Mouse (Mus musculus) neural tube, embryonic 10.5 days (tissue): ENCODE results near the gene 1700069L16Rik.

ENCODE experiments used
- DNase-seq: peaks from one replicate; pipeline ENCODE4 v3.0.0-alpha.2; 2017; ENCODE audit warnings: low spot score; ENCODE audit errors: extremely low spot score

Gene 1700069L16Rik

GRCm38 (mm10) chr5:113724446-113724845, at the start of gene 1700069L16Rik:
1700069L16Rik (minus strand) TSS chr5:113724772.
- DNase-seq, result peak; percentile 91

DNA sequence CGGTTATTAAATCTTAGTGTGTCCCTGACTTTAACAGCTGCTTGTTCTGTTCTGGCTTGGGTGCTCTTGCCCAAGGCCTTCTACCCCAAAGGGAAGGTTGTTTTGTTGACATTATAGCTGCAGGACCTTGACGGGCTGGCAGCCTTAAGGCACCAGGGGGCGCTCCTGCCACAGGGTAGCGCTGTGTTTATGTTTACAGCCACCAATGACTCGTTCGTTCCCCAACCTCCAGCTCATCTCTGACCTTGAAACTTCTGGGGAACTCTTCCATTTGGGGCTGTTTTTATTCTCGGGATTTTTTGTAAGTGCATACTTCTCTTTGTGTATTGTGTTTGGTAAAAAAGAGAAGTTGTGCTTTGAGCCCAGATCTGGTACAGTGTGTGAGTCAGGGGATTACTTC, 49.1 kb upstream of the 1700069L16Rik start:
- peak; percentile 86 for DNase-seq

GRCm38 (mm10) chr5:113772905-113773519, 48.4 kb upstream of the 1700069L16Rik start:
- DNase-seq, result peak; percentile 26

GRCm38 (mm10) chr5:113772450-113772895, 47.9 kb upstream of the 1700069L16Rik start, which contains the start of the genes Sart3 and Iscu:
Sart3 (minus strand) TSS chr5:113772510.
Iscu (plus strand) TSS chr5:113772748.
- peak; percentile 92 for DNase-seq

DNA sequence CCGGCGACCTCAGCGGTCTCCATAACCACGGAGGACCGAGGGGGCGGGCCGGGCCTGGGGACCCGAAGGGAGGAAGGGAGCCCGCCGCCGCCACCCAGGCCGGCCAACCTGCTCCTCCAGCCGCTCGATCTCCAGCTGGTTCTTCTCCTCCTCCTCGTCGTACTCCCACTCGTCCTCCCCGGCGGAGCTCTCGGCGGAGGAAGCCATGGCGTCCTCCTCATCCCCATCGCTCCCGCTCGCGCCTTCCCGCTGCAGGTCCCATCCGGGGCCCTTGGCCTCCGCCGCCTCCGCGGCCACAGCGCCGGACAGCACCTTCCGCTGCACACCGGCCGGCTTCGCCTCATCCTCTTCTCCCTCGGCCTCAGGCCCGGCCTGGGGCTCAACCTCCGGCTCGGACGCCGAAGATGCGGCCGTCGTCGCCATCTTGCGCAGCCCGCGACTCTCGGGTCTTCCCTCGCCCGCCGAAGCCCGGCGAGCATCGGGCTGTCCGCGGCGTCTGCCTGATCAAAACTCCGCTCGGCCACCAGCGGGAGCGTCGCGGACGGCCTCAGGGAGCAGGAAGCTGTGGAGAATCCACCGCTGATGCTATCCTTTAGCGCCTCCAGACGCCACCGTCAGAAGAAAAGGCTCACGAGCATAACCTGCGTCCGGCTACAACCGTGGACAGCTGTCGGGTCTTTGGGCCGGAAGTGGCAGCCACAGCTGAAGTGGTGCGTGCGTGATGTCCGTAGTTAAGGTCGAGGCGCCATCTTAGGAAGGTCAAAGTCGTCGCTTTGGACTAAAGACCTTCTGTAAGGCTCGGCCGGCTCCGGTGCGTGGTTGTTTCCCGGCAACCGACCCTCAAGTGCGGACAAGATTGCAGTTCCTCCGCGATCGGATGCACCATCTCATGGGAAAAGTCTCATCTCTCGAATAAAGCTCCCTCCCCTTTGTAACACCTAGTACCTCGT, 46.9 kb upstream of the 1700069L16Rik start:
- peak; percentile 88 for DNase-seq

GRCm38 (mm10) chr5:113768806-113769205, 44.2 kb upstream of the 1700069L16Rik start:
- DNase-seq, result no peak

- DNase-seq, result no peak
Measured at GRCm38 (mm10) chr5:113765641-113766526, 41.3 kb upstream of the 1700069L16Rik start.

GRCm38 (mm10) chr5:113764426-113764825, 39.9 kb upstream of the 1700069L16Rik start:
- DNase-seq, result no peak

DNA sequence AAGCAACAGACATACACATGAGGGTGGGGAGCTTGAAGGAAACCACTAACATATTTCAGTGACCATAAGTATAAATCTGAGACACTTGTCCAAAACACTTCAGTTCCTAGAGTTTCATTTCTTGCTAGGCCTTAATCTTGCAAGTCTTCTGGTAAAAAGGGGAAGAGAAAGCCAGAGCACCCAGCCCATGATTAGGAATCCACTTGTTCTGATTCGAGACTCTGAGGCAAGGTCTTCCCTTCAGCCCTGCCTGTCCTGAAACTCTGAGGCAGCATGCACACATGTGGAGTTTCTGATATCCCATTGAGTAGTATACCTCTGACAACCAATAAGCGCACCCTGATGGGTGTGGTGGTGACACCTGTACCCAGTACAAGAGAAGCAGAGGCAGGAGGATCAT, 37.0 kb upstream of the 1700069L16Rik start:
- DNase-seq, result no peak

GRCm38 (mm10) chr5:113755347-113756030, 30.9 kb upstream of the 1700069L16Rik start:
- no peak for DNase-seq

- DNase-seq, result no peak
Measured at GRCm38 (mm10) chr5:113751521-113752157, 27.1 kb upstream of the 1700069L16Rik start.

DNA sequence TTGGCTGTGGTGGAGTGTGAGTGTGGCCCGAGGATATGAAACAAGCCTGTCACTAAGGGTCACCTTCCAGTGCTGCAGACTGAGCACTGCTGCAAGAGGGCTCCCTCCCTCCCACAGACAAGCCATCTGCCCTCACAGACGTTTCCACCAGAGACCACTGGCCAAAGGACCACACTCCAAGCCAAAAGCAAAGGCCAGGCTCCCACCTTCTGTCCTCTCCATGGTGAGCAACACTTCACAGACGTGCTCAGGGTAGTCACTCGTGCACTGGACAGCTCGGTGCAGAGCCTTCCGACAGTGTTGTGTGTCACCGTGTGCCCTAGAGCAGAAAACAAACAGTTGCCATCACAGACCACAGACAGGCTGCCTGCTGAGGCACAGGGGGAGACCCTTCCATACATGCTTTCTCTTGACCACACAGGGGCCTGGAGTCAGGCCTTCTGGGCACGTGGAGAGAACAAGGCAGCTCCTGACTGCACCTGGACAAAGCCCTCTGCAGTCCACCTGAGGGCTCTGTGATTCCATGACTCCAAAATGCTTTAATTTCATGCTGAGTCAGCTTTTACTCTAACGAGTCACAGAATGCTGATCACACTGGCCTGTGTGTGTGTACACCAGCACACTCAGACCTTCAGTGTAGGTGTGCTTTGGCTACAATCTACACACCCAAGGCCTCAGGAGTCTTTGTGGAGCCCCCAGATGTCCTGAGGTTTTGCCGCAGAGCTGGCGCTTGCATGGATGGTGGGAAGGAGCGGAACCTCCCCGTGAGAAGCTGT, 24.2 kb upstream of the 1700069L16Rik start:
- no peak for DNase-seq

- DNase-seq, result no peak
Measured at GRCm38 (mm10) chr5:113747629-113748028, 23.1 kb upstream of the 1700069L16Rik start.

DNA sequence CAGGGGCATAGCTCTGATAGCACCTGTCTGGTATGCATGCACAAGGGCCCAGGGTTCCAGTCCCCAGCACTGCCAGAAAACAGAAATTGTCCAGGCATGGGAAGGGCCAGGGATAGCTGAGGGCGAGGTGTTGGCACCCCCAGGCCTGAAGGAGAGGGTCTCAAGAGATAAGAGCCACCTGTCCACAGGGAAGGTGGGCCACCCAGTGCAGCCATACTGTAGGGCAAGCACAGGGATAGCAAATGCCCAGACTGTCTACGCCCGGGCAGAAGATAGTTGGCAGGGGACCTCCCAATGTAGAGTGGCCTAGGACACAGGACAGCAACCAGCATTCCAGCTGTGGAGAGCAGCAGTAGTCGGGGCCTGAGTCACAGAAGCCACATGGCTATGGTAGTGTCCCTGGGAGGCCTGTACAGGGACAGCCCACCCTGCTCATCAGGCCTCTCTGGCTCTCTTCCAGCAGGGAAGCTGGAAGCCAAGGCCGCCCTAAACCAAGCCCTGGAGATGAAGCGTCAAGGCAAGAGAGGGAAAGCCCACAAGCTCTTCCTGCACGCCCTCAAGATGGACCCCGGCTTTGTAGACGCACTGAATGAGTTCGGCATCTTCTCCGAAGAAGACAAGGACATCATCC, 13.2 kb upstream of the 1700069L16Rik start:
- DNase-seq, result no peak

DNA sequence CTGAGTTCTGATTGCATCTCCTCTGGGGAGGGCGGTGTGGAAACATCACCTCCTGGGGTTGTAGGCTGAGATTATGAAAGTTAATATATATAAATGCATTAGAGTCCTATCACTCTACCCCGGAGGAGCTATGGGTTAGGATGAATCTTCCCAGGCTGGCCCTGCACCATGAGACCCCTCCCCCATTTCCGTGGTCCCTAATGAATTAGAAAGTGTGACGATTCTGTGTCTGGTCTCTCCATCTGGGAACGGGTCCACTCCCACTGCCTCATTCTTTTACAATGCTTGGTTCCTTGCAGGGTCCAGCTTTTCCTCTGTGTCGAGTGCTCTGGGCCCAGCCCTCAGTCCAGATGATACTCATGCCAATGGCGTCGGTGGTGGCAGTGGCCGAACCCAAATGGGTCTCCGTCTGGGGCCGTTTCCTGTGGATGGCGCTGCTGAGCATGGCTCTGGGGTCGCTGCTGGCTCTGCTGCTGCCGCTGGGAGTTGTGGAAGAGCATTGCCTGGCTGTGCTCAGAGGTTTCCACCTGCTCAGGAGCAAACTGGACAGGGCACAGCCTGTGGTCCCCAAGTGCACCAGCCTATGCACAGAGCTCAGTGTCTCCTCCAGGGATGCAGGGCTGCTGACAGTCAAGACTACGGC, 12.1 kb upstream of the 1700069L16Rik start:
- DNase-seq, result no peak

GRCm38 (mm10) chr5:113736113-113736502, 11.5 kb upstream of the 1700069L16Rik start:
- no peak for DNase-seq

DNA sequence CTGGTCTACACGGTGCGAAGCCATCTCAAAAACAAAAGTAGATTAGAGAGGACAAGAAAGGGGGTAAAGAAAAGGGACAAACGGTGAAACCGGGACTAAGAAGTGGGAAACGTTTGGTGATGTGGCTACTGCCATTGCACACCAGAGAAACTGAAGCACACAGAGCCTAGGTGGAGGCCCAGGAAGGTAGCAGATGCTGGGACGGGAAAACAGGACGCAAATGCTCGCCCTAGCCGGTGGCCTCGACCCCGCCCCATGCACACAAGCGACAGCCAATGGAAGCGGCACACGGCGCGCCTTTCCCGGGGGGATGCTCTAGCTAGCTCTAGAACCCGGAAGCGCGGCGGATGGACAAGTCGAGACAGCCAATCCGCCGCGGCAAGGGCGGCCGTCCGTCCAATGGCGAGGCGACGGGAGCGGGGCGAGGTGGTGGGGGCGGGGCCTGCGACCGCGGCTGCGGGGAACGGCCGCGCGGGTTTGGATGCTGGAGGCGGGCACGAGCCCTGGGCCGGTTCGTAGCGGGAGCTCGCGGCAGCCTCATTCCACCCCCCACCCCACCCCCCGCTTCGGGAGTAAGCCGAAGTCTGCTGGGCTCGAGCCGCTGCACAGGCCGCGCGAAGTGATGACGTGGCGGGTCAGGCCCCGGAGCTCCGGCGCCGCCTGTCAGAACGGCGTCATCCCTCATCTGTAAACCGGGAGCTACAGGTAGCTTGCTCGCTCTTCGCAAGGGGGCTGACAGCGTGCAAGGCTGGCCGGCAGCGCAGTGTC, 11.0 kb upstream of the 1700069L16Rik start, which contains the start of gene Ficd:
TSS of gene Ficd (plus strand) at position 459 of the 768 bp plus-strand sequence.
- peak; percentile 98 for DNase-seq

DNA sequence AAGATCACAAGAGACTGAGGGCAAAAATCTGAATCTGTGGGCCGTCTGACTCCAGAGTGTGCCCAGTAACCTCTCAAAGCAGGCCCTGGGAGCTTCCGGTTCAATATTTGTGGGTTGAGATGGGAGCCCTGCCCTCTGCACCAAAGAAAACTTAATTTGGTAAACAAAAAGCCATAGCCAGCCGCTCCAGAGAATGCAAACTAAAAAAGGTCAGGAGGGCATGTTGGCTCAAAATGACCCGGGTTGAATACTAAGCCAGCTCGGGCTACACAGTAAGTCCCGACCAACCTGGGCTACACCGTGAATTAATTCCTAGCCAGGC, 10.4 kb upstream of the 1700069L16Rik start:
- DNase-seq, result no peak
